Mouse (Mus musculus) urinary bladder, adult 2 months (tissue): ENCODE results near the gene Slc12a3. TPM values are rescaled to one million over a fixed set of nuclear protein-coding genes. Genes with fewer than 3 reads are reported as not detected.
"Not testable (repeated sequence)": the region's sequence is repeated elsewhere in the genome, so short reads cannot be mapped to it uniquely, and the experiment has no call there.

Source experiments
- DNase-seq: peaks from one replicate; pipeline ENCODE4 v3.0.0; 2022; ENCODE audit warnings: low spot score
- polyA plus RNA-seq: library from polyadenylated mRNA; depleted of rRNA; stranded (reverse); fragments of >200 nt; gene quantifications from 2 replicates; pipeline ENCODE4 v1.2.3, GENCODE M21; 2012; rRNA removed

Slc12a3 gene
- polyA plus RNA-seq, 1 experiment, result 0.21 TPM

GRCm38 (mm10) chr8:94399957-94400356 is 71.0 kb downstream of the Slc12a3 start:
- not testable (repeated sequence) for DNase-seq

DNA sequence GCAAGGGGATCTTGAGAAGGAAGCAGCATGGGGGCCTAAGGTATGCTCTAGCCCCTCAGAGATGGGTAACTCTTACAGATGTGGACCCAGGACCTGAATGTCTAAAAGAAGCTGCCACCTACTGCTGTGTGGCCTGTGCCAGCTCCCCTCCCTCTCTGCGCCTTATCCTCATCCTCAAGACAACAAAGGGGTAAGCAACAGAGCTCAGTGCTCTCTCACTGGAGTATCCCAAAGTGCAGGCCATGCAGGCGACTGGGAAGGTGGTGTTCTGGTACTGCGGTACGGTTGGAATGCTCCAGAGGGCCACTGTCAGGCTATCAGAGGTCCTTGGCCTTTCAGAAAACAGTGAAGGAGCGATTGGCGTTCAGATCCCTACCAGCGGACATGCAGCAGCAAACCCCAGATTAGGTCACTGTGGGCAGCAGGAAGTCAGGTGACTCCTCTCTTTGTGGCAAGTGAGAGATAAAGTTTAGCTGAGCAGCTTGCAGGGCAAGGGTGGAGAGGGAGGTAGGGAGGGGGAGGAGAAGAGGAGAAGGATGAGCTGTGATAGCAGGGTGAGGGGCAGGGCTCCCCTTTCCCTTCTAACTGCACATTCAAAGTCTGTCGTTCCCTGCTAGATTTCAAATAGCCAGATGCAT is 79.6 kb downstream of the Slc12a3 start:
- DNase-seq, result no peak

GRCm38 (mm10) chr8:94409523-94409922 is 80.5 kb downstream of the Slc12a3 start:
- no peak for DNase-seq

DNA sequence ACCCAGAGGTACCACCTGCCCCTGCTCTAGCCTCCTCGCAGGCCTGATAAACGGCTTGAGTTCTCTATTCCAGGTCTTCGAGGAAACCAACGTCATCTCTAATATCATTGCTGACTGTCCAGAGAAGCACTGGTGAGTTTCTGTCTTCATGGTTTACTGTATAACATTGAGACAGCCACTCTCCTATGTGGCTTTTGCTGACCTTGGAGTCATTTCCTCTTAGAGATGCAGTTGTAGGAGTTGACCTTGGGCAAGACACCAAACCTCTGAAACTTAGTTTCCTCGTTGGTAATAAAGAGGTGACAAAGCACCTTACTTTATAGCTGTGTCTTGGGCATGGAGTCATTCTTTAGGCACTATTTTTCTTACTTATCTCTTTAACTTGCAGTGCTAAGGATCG is 83.5 kb downstream of the Slc12a3 start:
- no peak for DNase-seq

- DNase-seq, result no peak
Observed at GRCm38 (mm10) chr8:94413509-94413908, 84.5 kb downstream of the Slc12a3 start.

GRCm38 (mm10) chr8:94415218-94415617 is 86.2 kb downstream of the Slc12a3 start:
- DNase-seq, result no peak

Other genes with a start within 250 kb of the Slc12a3 start
- 28.8 and 31.8 TPM in 2 replicates for gene Bbs2, start 230.3 kb upstream of the Slc12a3 start, polyA plus RNA-seq
- not detected in 2 replicates for gene Mt4, start 192.0 kb upstream of the Slc12a3 start, polyA plus RNA-seq
- gene Mt3, start 176.6 kb upstream of the Slc12a3 start, polyA plus RNA-seq, result 1.6 and 3.5 TPM in 2 replicates
- 100.0 and 101 TPM in 2 replicates for gene Mt2, start 156.5 kb upstream of the Slc12a3 start, polyA plus RNA-seq
- 256 and 257 TPM in 2 replicates for gene Mt1, start 150.1 kb upstream of the Slc12a3 start, polyA plus RNA-seq
- gene Nup93, start 114.6 kb upstream of the Slc12a3 start, polyA plus RNA-seq, result 32.1 and 36.8 TPM in 2 replicates
- gene Herpud1, start 57.2 kb downstream of the Slc12a3 start, polyA plus RNA-seq, result 325 and 330 TPM in 2 replicates
- gene Nlrc5, start 105.2 kb downstream of the Slc12a3 start, polyA plus RNA-seq, result 17.1 and 23.3 TPM in 2 replicates
- gene Cpne2, start 203.8 kb downstream of the Slc12a3 start, polyA plus RNA-seq, result 27.6 and 31.4 TPM in 2 replicates